Mouse (Mus musculus) megakaryocyte, embryonic 14.5 days (primary cell): ENCODE measurements at regions not wholly inside any gene's neighbourhood (a gene's known extent, or its start where the extent isn't known, plus 50 kb on each side); places are given as distances from the start of the nearest gene placed in this dataset.

Experiments used
- FLI1 ChIP-seq: IDR thresholded peaks from 2 replicates; pipeline ENCODE4 v1.6.1; 2012; ENCODE audit warnings: low read length, inconsistent platforms, mixed read lengths
- GATA1 ChIP-seq: IDR thresholded peaks from 3 replicates; pipeline ENCODE4 v1.6.1; 2012; ENCODE audit warnings: mixed read lengths, low read length, inconsistent platforms, borderline replicate concordance

GRCm38 (mm10) chr13:4955384-4955783 is 346.4 kb upstream of the Akr1e1 start:
- TF ChIP-seq FLI1 (no peak), GATA1 (no peak)
